Mouse (Mus musculus) ES-Bruce4 (cell line): ENCODE data around the gene Pbrm1.

Experiments
- CTCF ChIP-seq: IDR thresholded peaks from one replicate; pipeline ENCODE4 v1.8.1; 2011; ENCODE audit warnings: low read depth, low read length
- POLR2A ChIP-seq: IDR thresholded peaks from one replicate; pipeline ENCODE4 v1.8.1; 2011; ENCODE audit warnings: low read length; ENCODE audit not compliant: insufficient read depth

GRCm38 (mm10) chr14:31160196-31161150, 141.5 kb downstream of the Pbrm1 start:
- TF ChIP-seq POLR2A (no peak), CTCF (no peak)
